Mouse (Mus musculus) G1E (cell line): Measurements from ENCODE around the gene Gm28308.

ENCODE experiments used
- CTCF ChIP-seq: IDR thresholded peaks from 2 replicates; pipeline ENCODE4 v1.5.1; 2012; ENCODE audit warnings: low read depth, low read length, inconsistent platforms, mixed read lengths
- GATA1 ChIP-seq: IDR thresholded peaks from 2 replicates; pipeline ENCODE4 v1.6.1; 2012; ENCODE audit warnings: borderline replicate concordance, low read length, inconsistent platforms, mixed read lengths

DNA sequence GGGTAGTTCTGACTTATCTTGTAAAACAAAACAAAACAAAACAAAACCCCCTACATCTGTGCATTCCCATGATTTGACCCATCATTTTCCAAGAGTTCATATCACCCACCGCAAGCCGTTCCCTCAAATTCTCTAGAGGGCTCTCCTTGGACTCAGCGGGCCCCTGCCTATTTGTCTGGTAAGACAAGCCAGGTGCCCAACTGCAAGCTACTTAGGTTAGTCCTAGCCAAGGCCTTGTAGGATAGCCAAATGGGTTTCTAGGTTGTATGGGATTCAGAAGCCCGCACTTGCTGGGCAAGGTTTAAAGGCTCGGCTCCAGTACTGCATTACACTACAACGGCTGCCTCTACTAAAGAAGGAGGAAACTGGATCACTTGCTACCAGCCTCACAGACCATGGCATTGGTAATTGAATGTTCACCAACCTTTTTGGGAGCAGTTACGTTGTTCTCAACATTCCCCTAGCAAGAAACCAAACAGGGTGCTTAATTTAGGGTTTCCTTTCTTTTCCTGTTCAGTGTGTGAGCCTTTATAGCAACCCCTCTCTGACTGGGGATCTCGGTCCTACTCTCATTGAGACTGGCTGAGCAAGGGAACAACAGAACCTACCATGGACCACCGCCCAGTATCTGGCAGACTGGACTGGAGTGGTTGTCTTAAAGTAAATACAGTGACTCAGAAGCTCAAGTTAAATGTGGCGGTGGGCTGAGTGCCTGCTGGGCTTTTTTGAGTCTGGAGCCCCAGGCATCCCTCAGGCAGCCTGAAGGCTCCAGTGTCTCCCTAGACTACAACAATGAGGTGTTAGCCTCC lies 24.4 kb upstream of the Gm28308 start:
- TF ChIP-seq CTCF: no peak
- no peak for TF ChIP-seq GATA1
